ENCODE assay signal across 9 mouse cellular contexts in genomic region chr11:107864024-107864423, GRCm38 (mm10). TPM values are rescaled to one million over a fixed set of nuclear protein-coding genes. Genes with fewer than 3 reads are reported as not detected.
A peak's percentile ranks its signal among the peaks of the same experiment; 100 is the strongest.
DNase-seq lines count a peak whose midpoint lies in the region; ATAC-seq and TF ChIP-seq lines count a peak whose summit lies in the region.
"Had no signal": no experiment of that assay in that cellular context is flagged by ENCODE, and none has a peak within 500 bp of the region (broad histone marks: within the 10 kb centered on the region; RNA-seq: fewer than 3 reads in every experiment).

No protein-coding gene starts in this region.

- no peak for TF ChIP-seq POLR2A in bone marrow, adult 2 months (IDR thresholded peaks at IDR 0.05; ENCODE audit: borderline replicate concordance, control insufficient read depth, low read depth, low read length)
- TF ChIP-seq POLR2A in embryonic fibroblast, embryonic 13.5 days (IDR thresholded peaks at IDR 0.05; ENCODE audit: low read depth, low read length), result no peak

- no peak overlapping the region for H3K9ac ChIP-seq in intestine, embryonic 14.5 days (ENCODE audit: low read length)
- no peak overlapping the region for H3K9ac ChIP-seq in intestine, embryonic 16.5 days (ENCODE audit: low read depth, low read length)
- no peak overlapping the region for H3K9ac ChIP-seq in hindbrain, postnatal 0 days (replicated peaks; ENCODE audit: low read length)
- H3K9ac ChIP-seq: embryonic facial prominence, embryonic 12.5 days had no signal

- no peaks in the 10 kb centered on the region for H3K9me3 ChIP-seq in intestine, embryonic 14.5 days (ENCODE audit: control insufficient read depth, low read length)
- no peaks in the 10 kb centered on the region for H3K9me3 ChIP-seq in intestine, embryonic 16.5 days (ENCODE audit: control insufficient read depth, low read length)
- no peaks in the 10 kb centered on the region for H3K9me3 ChIP-seq in hindbrain, postnatal 0 days (ENCODE audit: low read length)
- H3K9me3 ChIP-seq: embryonic facial prominence, embryonic 12.5 days had no signal

- H3K27me3 ChIP-seq in intestine, embryonic 14.5 days (replicated peaks; ENCODE audit: control insufficient read depth, insufficient read depth, low read length), result no peaks in the 10 kb centered on the region
- H3K27me3 ChIP-seq in intestine, embryonic 16.5 days (replicated peaks; ENCODE audit: control insufficient read depth, insufficient read depth, low read length), result no peaks in the 10 kb centered on the region
- no peaks in the 10 kb centered on the region for H3K27me3 ChIP-seq in hindbrain, postnatal 0 days (ENCODE audit: insufficient read depth, low read length)
- H3K27me3 ChIP-seq: embryonic facial prominence, embryonic 12.5 days had no signal

- H3K36me3 ChIP-seq in intestine, embryonic 14.5 days (ENCODE audit: control insufficient read depth, insufficient read depth, low read length), result no peaks in the 10 kb centered on the region
- H3K36me3 ChIP-seq in intestine, embryonic 16.5 days (ENCODE audit: control insufficient read depth, insufficient read depth, low read length), result no peaks in the 10 kb centered on the region
- no peaks in the 10 kb centered on the region for H3K36me3 ChIP-seq in hindbrain, postnatal 0 days (ENCODE audit: insufficient read depth, low read length)
- H3K36me3 ChIP-seq: embryonic facial prominence, embryonic 12.5 days had no signal

- H3K4me3 ChIP-seq in intestine, embryonic 14.5 days (ENCODE audit: low read depth, low read length), result no peak overlapping the region
- H3K4me3 ChIP-seq in intestine, embryonic 16.5 days (ENCODE audit: low read length), result no peak overlapping the region
- no peak overlapping the region for H3K4me3 ChIP-seq in bone marrow, adult 2 months (replicated peaks; ENCODE audit: control insufficient read depth, low read depth, low read length)
- no peak overlapping the region for H3K4me3 ChIP-seq in embryonic fibroblast, embryonic 13.5 days (ENCODE audit: insufficient read depth, low read length)
- no peak overlapping the region for H3K4me3 ChIP-seq in hindbrain, postnatal 0 days (ENCODE audit: low read length)
- H3K4me3 ChIP-seq: embryonic facial prominence, embryonic 12.5 days had no signal

- WGBS in intestine, embryonic 14.5 days, result 8% methylated on average over 4 of the region's 4 CpGs
- WGBS in intestine, embryonic 16.5 days, result 2% methylated on average over 4 of the region's 4 CpGs
- WGBS in bone marrow, adult 2 months, result 1% methylated on average over 4 of the region's 4 CpGs
- WGBS in hindbrain, postnatal 0 days, result 2% methylated on average over 4 of the region's 4 CpGs

- H3K27ac ChIP-seq in intestine, embryonic 14.5 days (ENCODE audit: low read depth), result no peak overlapping the region
- H3K27ac ChIP-seq in intestine, embryonic 16.5 days (ENCODE audit: low read length), result no peak overlapping the region
- no peak overlapping the region for H3K27ac ChIP-seq in bone marrow, adult 2 months (ENCODE audit: control insufficient read depth, insufficient read depth, low read depth, low read length, poor library complexity)
- H3K27ac ChIP-seq in embryonic fibroblast, embryonic 13.5 days (ENCODE audit: insufficient read depth, low read length), result no peak overlapping the region
- no peak overlapping the region for H3K27ac ChIP-seq in hindbrain, postnatal 0 days
- H3K27ac ChIP-seq: embryonic facial prominence, embryonic 12.5 days had no signal

- DNase-seq in intestine, embryonic 14.5 days (ENCODE audit: low spot score), result peak; percentile 82
- DNase-seq in hindbrain, postnatal 0 days (ENCODE audit: low spot score), result peak; percentile 93
- DNase-seq in left cerebral cortex, adult 8-10 months (ENCODE audit: low spot score in 2 of 2), result peak; percentile 36 to 52
- peak; percentile 6 to 25 for DNase-seq in natural killer cell, adult 2 months (ENCODE audit: low spot score in 2 of 2)
- peak; percentile 51 for DNase-seq in testis, postnatal 14 days (ENCODE audit: low spot score)

- no peak for ATAC-seq in intestine, embryonic 14.5 days (replicated peaks; ENCODE audit: low FRiP score, low TSS enrichment, low read depth)
- ATAC-seq in intestine, embryonic 16.5 days, result no peak
- ATAC-seq in hindbrain, postnatal 0 days, result no peak

- no peak overlapping the region for H3K4me2 ChIP-seq in intestine, embryonic 14.5 days (ENCODE audit: low read length)
- H3K4me2 ChIP-seq in intestine, embryonic 16.5 days (ENCODE audit: low read depth, low read length), result no peak overlapping the region
- H3K4me2 ChIP-seq in hindbrain, postnatal 0 days (ENCODE audit: low read depth, low read length), result no peak overlapping the region
- H3K4me2 ChIP-seq: embryonic facial prominence, embryonic 12.5 days had no signal

- peak; percentile 41; the same call in 1 of the 2 replicates for TF ChIP-seq CTCF in bone marrow, adult 2 months (IDR thresholded peaks at IDR 0.05; ENCODE audit: control insufficient read depth, insufficient read depth, low read length)
- TF ChIP-seq CTCF in embryonic fibroblast, embryonic 13.5 days (IDR thresholded peaks at IDR 0.05; ENCODE audit: borderline replicate concordance, insufficient read depth, low read length), result peak; percentile 38; the same call in 1 of the 2 replicates
- peak; percentile 90 for TF ChIP-seq CTCF in hindbrain, postnatal 0 days (IDR thresholded peaks at IDR 0.05; ENCODE audit: low read depth)

- no peaks in the 10 kb centered on the region for H3K4me1 ChIP-seq in intestine, embryonic 14.5 days (replicated peaks; ENCODE audit: control insufficient read depth, insufficient read depth, low read length)
- no peaks in the 10 kb centered on the region for H3K4me1 ChIP-seq in intestine, embryonic 16.5 days (ENCODE audit: control insufficient read depth, insufficient read depth, low read length)
- H3K4me1 ChIP-seq in bone marrow, adult 2 months (ENCODE audit: control insufficient read depth, insufficient read depth, low read length), result no peaks in the 10 kb centered on the region
- no peaks in the 10 kb centered on the region for H3K4me1 ChIP-seq in embryonic fibroblast, embryonic 13.5 days (ENCODE audit: control insufficient read depth, insufficient read depth, low read length)
- peaks cover 7% of the 10 kb centered on the region for H3K4me1 ChIP-seq in hindbrain, postnatal 0 days (ENCODE audit: insufficient read depth, low read length)
- H3K4me1 ChIP-seq: embryonic facial prominence, embryonic 12.5 days had no signal

RNA-seq across cellular contexts. Expression of gene Cacng5, which starts 50.8 kb away (rescaled TPM):
- 0.43 and 0.55 TPM in 2 replicates for polyA plus RNA-seq in intestine, embryonic 14.5 days (2014; fragmentation: Nextera tagmentation; extraction: Ambion mirVana)
- 0.28 and 0.34 TPM in 2 replicates for polyA plus RNA-seq in intestine, embryonic 16.5 days (2015; fragmentation: Nextera tagmentation; extraction: Ambion mirVana)
- polyA plus RNA-seq in bone marrow, adult 2 months (2011; ENCODE audit: insufficient read depth, insufficient read length, low replicate concordance, missing spikeins), result not detected in 2 replicates
- polyA plus RNA-seq in embryonic fibroblast, embryonic 13.5 days (2011; ENCODE audit: insufficient read length, low read depth, missing spikeins), result not detected in 2 replicates
- total RNA-seq in hindbrain, postnatal 0 days (2014; rRNA removed), result 26.9 and 32.5 TPM in 2 replicates
- 21.4 and 22.0 TPM in 2 replicates for polyA plus RNA-seq in hindbrain, postnatal 0 days (2015; fragmentation: Nextera tagmentation; extraction: Ambion mirVana)
- 10 to 100 TPM; 14.4 to 17.0 (median 15.6) TPM for total RNA-seq in left cerebral cortex, adult 8-10 months (2022)

Comparison
In these comparisons a context has a peak if more than half of its experiments do, and no peak if none do; other contexts are left out.
1. DNase-seq: peak in every context shown above with its lines; median percentile 93 in hindbrain, postnatal 0 days; 82 in intestine, embryonic 14.5 days; 51 in testis, postnatal 14 days; 44 in left cerebral cortex, adult 8-10 months; 16 in natural killer cell, adult 2 months.
2. CTCF ChIP-seq: peak in every context shown above with its lines; median percentile 90 in hindbrain, postnatal 0 days; 41 in bone marrow, adult 2 months; 38 in embryonic fibroblast, embryonic 13.5 days.
3. RNA of gene Cacng5, which starts 50.8 kb away (polyA plus RNA-seq): 21.4 to 22.0 TPM in hindbrain, postnatal 0 days; 0.43 to 0.55 TPM in intestine, embryonic 14.5 days, 0.28 to 0.34 TPM in intestine, embryonic 16.5 days, not detected in embryonic fibroblast, embryonic 13.5 days and not detected in bone marrow, adult 2 months; every median in the first group is over 10 times any median in the second.